Mouse (Mus musculus) heart, embryonic 11.5 days (tissue): ENCODE results near the gene Prl2c1. TPM values are rescaled to one million over a fixed set of nuclear protein-coding genes. Genes with fewer than 3 reads are reported as not detected.
"Not testable (repeated sequence)": the region's sequence is repeated elsewhere in the genome, so short reads cannot be mapped to it uniquely, and the experiment has no call there.

Experiments
- ATAC-seq: fragments of 200-750 bp; cut with Nextera tagmentation; replicated peaks from 2 replicates; pipeline ENCODE4 v1.8.0; 2017; ENCODE audit warnings: moderate library complexity; ENCODE audit not compliant: insufficient number of reproducible peaks, low FRiP score, low TSS enrichment
- H3K27ac ChIP-seq: fragments of 300-500 bp; sonication (generic); 2 replicates; pipeline ENCODE4 v1.5.1; 2014; ENCODE audit warnings: mild to moderate bottlenecking, low read depth, low read length
- H3K27me3 ChIP-seq: fragments of 300-500 bp; sonication (generic); 2 replicates; pipeline ENCODE4 v1.6.1; 2014; ENCODE audit warnings: mild to moderate bottlenecking, low read length, mixed read lengths; ENCODE audit not compliant: control insufficient read depth, insufficient read depth
- H3K36me3 ChIP-seq: fragments of 300-500 bp; sonication (generic); 2 replicates; pipeline ENCODE4 v1.6.1; 2014; ENCODE audit warnings: mild to moderate bottlenecking, low read length, moderate library complexity, mixed read lengths; ENCODE audit not compliant: control insufficient read depth, insufficient read depth
- H3K4me1 ChIP-seq: fragments of 300-500 bp; sonication (generic); 2 replicates; pipeline ENCODE4 v1.6.1; 2014; ENCODE audit warnings: low read length; ENCODE audit not compliant: control insufficient read depth, insufficient read depth
- H3K4me2 ChIP-seq: fragments of 300-500 bp; sonication (generic); 2 replicates; pipeline ENCODE4 v1.6.1; 2014; ENCODE audit warnings: mild to moderate bottlenecking, moderate library complexity
- H3K4me3 ChIP-seq: fragments of 300-500 bp; sonication (generic); 2 replicates; pipeline ENCODE4 v1.5.1; 2014; ENCODE audit warnings: low read depth, low read length
- H3K9ac ChIP-seq: fragments of 300-500 bp; sonication (generic); 2 replicates; pipeline ENCODE4 v1.6.1; 2014; ENCODE audit warnings: mild to moderate bottlenecking, low read depth, low read length, moderate library complexity
- H3K9me3 ChIP-seq: fragments of 300-500 bp; sonication (generic); replicated peaks from 2 replicates; pipeline ENCODE4 v1.6.1; 2016; ENCODE audit warnings: low read length; ENCODE audit not compliant: control insufficient read depth
- WGBS: fragments of 180-500 bp; shearing (Covaris S2); extraction: QIAGEN DNeasy Blood & Tissue Kit; methylation state at CpG from one replicate; pipeline ENCODE4 v1.1.7; 2014; ENCODE audit not compliant: insufficient replicate concordance; 5-methylcytosine and 5-hydroxymethylcytosine counted together
- polyA plus RNA-seq: library from polyadenylated mRNA; unstranded; fragments of >200 nt; fragmentation: Nextera tagmentation; extraction: Ambion mirVana; gene quantifications from 2 replicates; pipeline ENCODE4 v1.2.1, GENCODE M21; 2014

Gene Prl2c1
- polyA plus RNA-seq: not detected in 2 replicates

GRCm38 (mm10) chr13:27849042-27849441 is at the start of gene Prl2c1:
Gene Prl2c1 (plus strand): TSS chr13:27849342.
- no peak within 1 kb of the TSS for H3K27ac ChIP-seq
- 82% methylated on average over 3 of the region's 3 CpGs for WGBS
- no peaks in the 10 kb centered on the region for H3K27me3 ChIP-seq

GRCm38 (mm10) chr13:27801354-27801753 is 47.8 kb upstream of the Prl2c1 start, which contains the start of gene Prl2a1:
Gene Prl2a1 (plus strand): TSS chr13:27801654.
- ATAC-seq: no peak
- Histone ChIP-seq H3K36me3 (no peaks in the 10 kb centered on the region), H3K27me3 (no peaks in the 10 kb centered on the region), H3K4me3 (no peak within 1 kb of the TSS), H3K4me2 (no peak within 1 kb of the TSS), H3K4me1 (no peaks in the 10 kb centered on the region), H3K27ac (no peak within 1 kb of the TSS), H3K9me3 (no peaks in the 10 kb centered on the region), H3K9ac (no peak within 1 kb of the TSS)
- 72% methylated on average over 1 of the region's 1 CpGs for WGBS

More at GRCm38 (mm10) chr13:27849042-27849441, at the start of gene Prl2c1:
- H3K4me1 ChIP-seq: no peaks in the 10 kb centered on the region
- no peak within 1 kb of the TSS for H3K4me3 ChIP-seq
- no peak within 1 kb of the TSS for H3K4me2 ChIP-seq
- H3K9me3 ChIP-seq: no peaks in the 10 kb centered on the region
- H3K9ac ChIP-seq: no peak within 1 kb of the TSS
- no peak for ATAC-seq
- no peaks in the 10 kb centered on the region for H3K36me3 ChIP-seq

- no peaks in the 10 kb centered on the region for H3K9me3 ChIP-seq
- 82% methylated on average over 1 of the region's 1 CpGs for WGBS
- H3K36me3 ChIP-seq: no peaks in the 10 kb centered on the region
- H3K9ac ChIP-seq: no peak overlapping the region
- H3K4me3 ChIP-seq: no peak overlapping the region
- no peak overlapping the region for H3K27ac ChIP-seq
- no peak for ATAC-seq
- H3K4me1 ChIP-seq: no peaks in the 10 kb centered on the region
- no peaks in the 10 kb centered on the region for H3K27me3 ChIP-seq
- no peak overlapping the region for H3K4me2 ChIP-seq
These were observed 46.4 kb upstream of the Prl2c1 start for GRCm38 (mm10) chr13:27802765-27803164.

GRCm38 (mm10) chr13:27904236-27904635 is 55.1 kb downstream of the Prl2c1 start:
- not testable (repeated sequence) for ATAC-seq, H3K27me3 ChIP-seq, H3K4me2 ChIP-seq, H3K36me3 ChIP-seq, H3K9me3 ChIP-seq, H3K4me3 ChIP-seq, H3K9ac ChIP-seq, H3K27ac ChIP-seq, H3K4me1 ChIP-seq
- 76% methylated on average over 2 of the region's 2 CpGs for WGBS

Other genes starting within 250 kb of the Prl2c1 start
- gene Prl7b1, start 238.8 kb upstream of the Prl2c1 start, polyA plus RNA-seq: not detected in 2 replicates
- not detected in 2 replicates for gene Prl7a1, start 206.8 kb upstream of the Prl2c1 start, polyA plus RNA-seq
- gene Prl7a2, start 181.3 kb upstream of the Prl2c1 start, polyA plus RNA-seq: not detected in 2 replicates
- gene Prl7d1, start 132.6 kb upstream of the Prl2c1 start, polyA plus RNA-seq: not detected in 2 replicates
- gene Prl7c1, start 68.5 kb upstream of the Prl2c1 start, polyA plus RNA-seq: not detected in 2 replicates
- gene Prl2a1, start 47.7 kb upstream of the Prl2c1 start, polyA plus RNA-seq: not detected in 2 replicates
- gene Prl4a1, start 166.9 kb downstream of the Prl2c1 start, polyA plus RNA-seq: not detected in 2 replicates